Mouse (Mus musculus) MEL (cell line): ENCODE data around the gene Coq10b.

Experiments
- CTCF ChIP-seq, 3 experiments: IDR thresholded peaks in 2 of 3; conservative IDR thresholded peaks in 1 of 3; 2 replicates each; pipeline ENCODE4 v1.5.1; 2011 to 2012; ENCODE audit warnings: low read length in 3 of 3, low read depth in 2 of 3, mild to moderate bottlenecking in 2 of 3, improper control_type of control experiment in 1 of 3, inconsistent platforms in 1 of 3, mixed read lengths in 1 of 3, moderate library complexity in 1 of 3; ENCODE audit not compliant: control insufficient read depth in 1 of 3, insufficient read depth in 1 of 3, poor library complexity in 1 of 3, severe bottlenecking in 1 of 3
- E2F4 ChIP-seq: IDR thresholded peaks from 2 replicates; pipeline ENCODE4 v1.6.1; 2011; ENCODE audit warnings: low read depth, low read length, improper control_type of control experiment, borderline replicate concordance
- ELF1 ChIP-seq: IDR thresholded peaks from 2 replicates; pipeline ENCODE4 v1.6.1; 2014; ENCODE audit warnings: low read depth, mild to moderate bottlenecking, inconsistent platforms, low read length, improper control_type of control experiment, moderate library complexity
- EP300 ChIP-seq, 2 experiments: IDR thresholded peaks; 2 replicates each; pipeline ENCODE4 v1.6.1; 2011; ENCODE audit warnings: improper control_type of control experiment in 2 of 2, low read length in 2 of 2, low read depth in 1 of 2, mild to moderate bottlenecking in 1 of 2
- GATA1 ChIP-seq: IDR thresholded peaks from 2 replicates; pipeline ENCODE4 v1.6.1; 2011; ENCODE audit warnings: low read depth, low read length, improper control_type of control experiment
- JUND ChIP-seq: IDR thresholded peaks from 2 replicates; pipeline ENCODE4 v1.6.1; 2011; ENCODE audit warnings: low read depth, mild to moderate bottlenecking, improper control_type of control experiment, low read length
- KAT2A ChIP-seq: conservative IDR thresholded peaks from 2 replicates; pipeline ENCODE4 v1.6.1; 2012; ENCODE audit warnings: low read depth, low read length, improper control_type of control experiment, inconsistent platforms
- MAX ChIP-seq: IDR thresholded peaks from 2 replicates; pipeline ENCODE4 v1.6.1; 2011; ENCODE audit warnings: low read length, improper control_type of control experiment
- MYC ChIP-seq: IDR thresholded peaks from 2 replicates; pipeline ENCODE4 v1.6.1; 2011; ENCODE audit warnings: low read depth, mild to moderate bottlenecking, low read length, improper control_type of control experiment, moderate library complexity
- POLR2A ChIP-seq, 2 experiments: IDR thresholded peaks; 2 replicates each; pipeline ENCODE4 v1.6.1; 2011 to 2012; ENCODE audit warnings: low read length in 2 of 2, mild to moderate bottlenecking in 2 of 2, control low read depth in 1 of 2, improper control_type of control experiment in 1 of 2, low read depth in 1 of 2, moderate library complexity in 1 of 2; ENCODE audit not compliant: control insufficient read depth in 1 of 2, insufficient read depth in 1 of 2, poor library complexity in 1 of 2
- SMC3 ChIP-seq: IDR thresholded peaks from 2 replicates; pipeline ENCODE4 v1.6.1; 2011; ENCODE audit warnings: low read depth, low read length, improper control_type of control experiment
- USF1 ChIP-seq: IDR thresholded peaks from 2 replicates; pipeline ENCODE4 v1.6.1; 2014; ENCODE audit warnings: low read depth, mild to moderate bottlenecking, inconsistent platforms, low read length, improper control_type of control experiment, moderate library complexity
- USF2 ChIP-seq, 2 experiments: IDR thresholded peaks; 2 replicates each; pipeline ENCODE4 v1.6.1; 2011 to 2012; ENCODE audit warnings: improper control_type of control experiment in 2 of 2, low read length in 2 of 2, borderline replicate concordance in 1 of 2, inconsistent platforms in 1 of 2, low read depth in 1 of 2, mild to moderate bottlenecking in 1 of 2; ENCODE audit not compliant: insufficient read depth in 1 of 2
- ZNF384 ChIP-seq: IDR thresholded peaks from 2 replicates; pipeline ENCODE4 v1.6.1; 2012; ENCODE audit warnings: low read depth, mild to moderate bottlenecking, inconsistent platforms, low read length, improper control_type of control experiment

DNA sequence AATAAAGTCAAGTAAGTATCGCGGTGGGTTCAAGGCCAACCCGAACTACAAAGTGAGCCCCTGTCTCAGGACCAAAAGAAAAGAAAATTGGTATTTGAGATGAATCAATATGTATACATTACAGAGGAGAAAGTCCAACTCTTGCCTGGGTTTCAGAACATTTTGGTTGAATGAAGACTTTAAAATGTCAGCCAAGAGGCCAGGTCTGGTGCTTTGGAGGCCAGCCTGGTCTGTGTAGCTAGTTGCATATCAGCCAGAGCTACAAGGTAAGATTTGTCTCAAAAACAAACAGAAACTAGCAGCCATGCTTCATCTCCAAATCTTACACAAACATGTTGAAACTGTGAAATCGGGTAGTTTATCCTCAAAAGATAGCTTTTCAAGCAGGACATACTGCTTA, 1.0 kb downstream of the Coq10b start:
- TF ChIP-seq POLR2A (IDR thresholded peaks at IDR 0.05; ENCODE audit: control insufficient read depth in 1 of 2, insufficient read depth in 1 of 2, low read depth in 1 of 2, low read length in 2 of 2, poor library complexity in 1 of 2) (no peak), CTCF (IDR thresholded peaks at IDR 0.05 in 2 of 3, conservative IDR thresholded peaks at IDR 0.05 in 1 of 3; ENCODE audit: control insufficient read depth in 1 of 3, insufficient read depth in 1 of 3, low read depth in 2 of 3, low read length in 3 of 3, poor library complexity in 1 of 3, severe bottlenecking in 1 of 3) (no peak), ELF1 (no peak), USF2 (IDR thresholded peaks at IDR 0.05; ENCODE audit: borderline replicate concordance in 1 of 2, insufficient read depth in 1 of 2, low read depth in 1 of 2, low read length in 2 of 2) (no peak), GATA1 (no peak), KAT2A (no peak), MYC (no peak), SMC3 (no peak), EP300 (IDR thresholded peaks at IDR 0.05; ENCODE audit: low read depth in 1 of 2, low read length in 2 of 2) (no peak), USF1 (no peak), ZNF384 (no peak), JUND (no peak), MAX (no peak), E2F4 (no peak)
